Mouse (Mus musculus) hindbrain, postnatal 0 days (tissue): ENCODE measurements at regions not wholly inside any gene's neighbourhood (a gene's known extent, or its start where the extent isn't known, plus 50 kb on each side); places are given as distances from the start of the nearest gene placed in this dataset.

Experiments used
- ATAC-seq: fragments of 200-750 bp; cut with Nextera tagmentation; 2 replicates; pipeline ENCODE4 v1.8.0; 2017; ENCODE audit warnings: mild to moderate bottlenecking, moderate TSS enrichment, moderate library complexity
- DNase-seq: peaks from one replicate; pipeline ENCODE4 v3.0.0-alpha.2; 2015; ENCODE audit warnings: low spot score
- H3K27ac ChIP-seq: fragments of 300-500 bp; sonication (generic); 2 replicates; pipeline ENCODE4 v1.5.1; 2014; ENCODE audit warnings: mild to moderate bottlenecking
- H3K27me3 ChIP-seq: fragments of 300-500 bp; sonication (generic); 2 replicates; pipeline ENCODE4 v1.6.1; 2014; ENCODE audit warnings: low read length, mixed read lengths; ENCODE audit not compliant: insufficient read depth
- H3K36me3 ChIP-seq: fragments of 300-500 bp; sonication (generic); 2 replicates; pipeline ENCODE4 v1.6.1; 2014; ENCODE audit warnings: low read length, mixed read lengths; ENCODE audit not compliant: insufficient read depth
- H3K4me1 ChIP-seq: fragments of 300-500 bp; sonication (generic); 2 replicates; pipeline ENCODE4 v1.6.1; 2014; ENCODE audit warnings: antibody characterized with exemption, low read length, mixed read lengths; ENCODE audit not compliant: insufficient read depth
- H3K4me2 ChIP-seq: fragments of 300-500 bp; sonication (generic); 2 replicates; pipeline ENCODE4 v1.6.1; 2014; ENCODE audit warnings: low read depth, mild to moderate bottlenecking, low read length, moderate library complexity, mixed read lengths
- H3K4me3 ChIP-seq: fragments of 300-500 bp; sonication (generic); 2 replicates; pipeline ENCODE4 v1.5.1; 2014; ENCODE audit warnings: low read length
- H3K9ac ChIP-seq: fragments of 300-500 bp; sonication (generic); replicated peaks from 2 replicates; pipeline ENCODE4 v1.6.1; 2014; ENCODE audit warnings: mild to moderate bottlenecking, low read length, moderate library complexity, mixed read lengths
- H3K9me3 ChIP-seq: fragments of 300-500 bp; sonication (generic); 2 replicates; pipeline ENCODE4 v1.6.1; 2016; ENCODE audit warnings: low read length, mixed read lengths
- CTCF ChIP-seq: IDR thresholded peaks from 2 replicates; pipeline ENCODE4 v1.5.1; 2016; ENCODE audit warnings: antibody characterized with exemption, control low read depth, low read depth
- WGBS: fragments of 180-500 bp; shearing (Covaris S2); extraction: QIAGEN DNeasy Blood & Tissue Kit; methylation state at CpG from one replicate; pipeline ENCODE4 v1.1.7; 2014; 5-methylcytosine and 5-hydroxymethylcytosine counted together

- Histone ChIP-seq H3K4me1 (no peaks in the 10 kb centered on the region), H3K27me3 (no peaks in the 10 kb centered on the region), H3K36me3 (no peaks in the 10 kb centered on the region), H3K4me3 (no peak overlapping the region), H3K4me2 (no peak overlapping the region), H3K27ac (no peak overlapping the region), H3K9ac (no peak overlapping the region), H3K9me3 (no peaks in the 10 kb centered on the region)
- TF ChIP-seq CTCF: no peak
- 84% methylated on average over 6 of the region's 6 CpGs for WGBS
- no peak for DNase-seq
- no peak for ATAC-seq
These were observed 457.7 kb downstream of the 1810013L24Rik start for GRCm38 (mm10) chr16:9287557-9287956.

- no peak overlapping the region for H3K9ac ChIP-seq
- H3K4me3 ChIP-seq: no peak overlapping the region
- no peak for TF ChIP-seq CTCF
- ATAC-seq: no peak
- WGBS: 41% methylated on average over 4 of the region's 4 CpGs
- H3K27ac ChIP-seq: no peak overlapping the region
- no peak overlapping the region for H3K4me2 ChIP-seq
- H3K27me3 ChIP-seq: no peaks in the 10 kb centered on the region
- H3K36me3 ChIP-seq: no peaks in the 10 kb centered on the region
- DNase-seq: peak; percentile 38
- no peaks in the 10 kb centered on the region for H3K9me3 ChIP-seq
- no peaks in the 10 kb centered on the region for H3K4me1 ChIP-seq
These were observed 461.6 kb downstream of the 1810013L24Rik start for GRCm38 (mm10) chr16:9291356-9292020.

GRCm38 (mm10) chr16:9303134-9303533, 473.2 kb downstream of the 1810013L24Rik start:
- Histone ChIP-seq H3K27ac (no peak overlapping the region), H3K4me3 (no peak overlapping the region), H3K9ac (no peak overlapping the region), H3K4me2 (no peak overlapping the region), H3K9me3 (no peaks in the 10 kb centered on the region), H3K27me3 (no peaks in the 10 kb centered on the region), H3K4me1 (no peaks in the 10 kb centered on the region), H3K36me3 (no peaks in the 10 kb centered on the region)
- ATAC-seq: no peak
- DNase-seq: no peak
- WGBS: 90% methylated on average over 4 of the region's 4 CpGs
- TF ChIP-seq CTCF: no peak

GRCm38 (mm10) chr16:9304079-9304478, 474.2 kb downstream of the 1810013L24Rik start:
- Histone ChIP-seq H3K4me1 (no peaks in the 10 kb centered on the region), H3K27ac (no peak overlapping the region), H3K9ac (no peak overlapping the region), H3K4me3 (no peak overlapping the region), H3K27me3 (no peaks in the 10 kb centered on the region), H3K9me3 (no peaks in the 10 kb centered on the region), H3K36me3 (no peaks in the 10 kb centered on the region), H3K4me2 (no peak overlapping the region)
- WGBS: 94% methylated on average over 1 of the region's 1 CpGs
- no peak for TF ChIP-seq CTCF
- DNase-seq: no peak
- ATAC-seq: no peak

GRCm38 (mm10) chr16:9310744-9311143, 480.8 kb downstream of the 1810013L24Rik start:
- H3K27me3 ChIP-seq: no peaks in the 10 kb centered on the region
- H3K9me3 ChIP-seq: no peaks in the 10 kb centered on the region
- no peak overlapping the region for H3K27ac ChIP-seq
- DNase-seq: no peak
- no peak for ATAC-seq
- no peak overlapping the region for H3K9ac ChIP-seq
- no peak overlapping the region for H3K4me3 ChIP-seq
- H3K4me1 ChIP-seq: no peaks in the 10 kb centered on the region
- TF ChIP-seq CTCF: peak; percentile 36
- no peaks in the 10 kb centered on the region for H3K36me3 ChIP-seq
- no peak overlapping the region for H3K4me2 ChIP-seq
- 38% methylated on average over 1 of the region's 1 CpGs for WGBS

- no peak for DNase-seq
- H3K9ac ChIP-seq: no peak overlapping the region
- no peaks in the 10 kb centered on the region for H3K27me3 ChIP-seq
- H3K9me3 ChIP-seq: no peaks in the 10 kb centered on the region
- ATAC-seq: no peak
- H3K27ac ChIP-seq: no peak overlapping the region
- peaks cover 3% of the 10 kb centered on the region; the same call in 1 of the 2 replicates for H3K4me1 ChIP-seq
- WGBS: 67% methylated on average over 1 of the region's 1 CpGs
- H3K4me2 ChIP-seq: no peak overlapping the region
- H3K36me3 ChIP-seq: no peaks in the 10 kb centered on the region
- no peak for TF ChIP-seq CTCF
- no peak overlapping the region for H3K4me3 ChIP-seq
These were observed 505.7 kb downstream of the 1810013L24Rik start for GRCm38 (mm10) chr16:9335626-9336025.

GRCm38 (mm10) chr16:9336063-9336462, 506.2 kb downstream of the 1810013L24Rik start:
- TF ChIP-seq CTCF: no peak
- Histone ChIP-seq H3K4me2 (no peak overlapping the region), H3K9me3 (no peaks in the 10 kb centered on the region), H3K27ac (no peak overlapping the region), H3K36me3 (no peaks in the 10 kb centered on the region), H3K4me1 (peaks cover 3% of the 10 kb centered on the region; the same call in 1 of the 2 replicates), H3K9ac (no peak overlapping the region), H3K4me3 (no peak overlapping the region), H3K27me3 (no peaks in the 10 kb centered on the region)
- DNase-seq (peak; percentile 49), ATAC-seq (no peak)
- WGBS: 32% methylated on average over 6 of the region's 6 CpGs
